Mouse (Mus musculus) CH12.LX (cell line): ENCODE results near the gene Ric8b. TPM values are rescaled to one million over a fixed set of nuclear protein-coding genes. Genes with fewer than 3 reads are reported as not detected.

Experiments
- DNase-seq: peaks from one replicate; pipeline ENCODE4 v3.0.0-alpha.2; 2013; ENCODE audit errors: extremely low read depth
- H3K27ac ChIP-seq: 2 replicates; pipeline ENCODE4 v1.5.1; 2012; ENCODE audit warnings: low read depth, mild to moderate bottlenecking, control low read depth, moderate library complexity; ENCODE audit not compliant: insufficient read depth
- H3K27me3 ChIP-seq: replicated peaks from 2 replicates; pipeline ENCODE3; 2012; ENCODE audit warnings: inconsistent platforms
- H3K36me3 ChIP-seq, 2 experiments: replicated peaks in 1 of 2; 2 replicates each; pipeline versions ENCODE3 to v1.6.1; 2012; ENCODE audit warnings: inconsistent platforms in 1 of 2, low read length in 1 of 2, mild to moderate bottlenecking in 1 of 2, mixed read lengths in 1 of 2, moderate library complexity in 1 of 2; ENCODE audit not compliant: control insufficient read depth in 1 of 2, insufficient read depth in 1 of 2
- H3K4me1 ChIP-seq, 2 experiments: 2 replicates each; pipeline ENCODE4 v1.6.1; 2012; ENCODE audit warnings: inconsistent platforms in 1 of 2, moderate library complexity in 1 of 2; ENCODE audit not compliant: insufficient read depth in 2 of 2, control insufficient read depth in 1 of 2
- H3K4me2 ChIP-seq: 2 replicates; pipeline ENCODE4 v1.6.1; 2012; ENCODE audit warnings: low read depth, mild to moderate bottlenecking, control low read depth; ENCODE audit not compliant: poor library complexity, insufficient read depth, severe bottlenecking
- H3K4me3 ChIP-seq, 3 experiments: fragments of 150-350 bp in 1 of 3; sonication (generic) in 1 of 3; replicated peaks in 1 of 3; 2 replicates each; pipeline versions ENCODE3 to v1.5.1; 2011 to 2012; ENCODE audit warnings: low read depth in 2 of 3, low read length in 2 of 3, mild to moderate bottlenecking in 2 of 3, moderate library complexity in 2 of 3, control low read depth in 1 of 3, improper control_type of control experiment in 1 of 3, inconsistent platforms in 1 of 3, mixed read lengths in 1 of 3; ENCODE audit not compliant: poor library complexity in 1 of 3
- H3K79me2 ChIP-seq: replicated peaks from 2 replicates; pipeline ENCODE4 v1.6.1; 2012; ENCODE audit warnings: mild to moderate bottlenecking, moderate library complexity; ENCODE audit not compliant: control insufficient read depth, poor library complexity, insufficient read depth, severe bottlenecking; ENCODE audit errors: extremely low read depth
- H3K9ac ChIP-seq: 2 replicates; pipeline ENCODE4 v1.6.1; 2012; ENCODE audit warnings: low read depth, mild to moderate bottlenecking, control low read depth, moderate library complexity; ENCODE audit not compliant: insufficient read depth
- H3K9me3 ChIP-seq: replicated peaks from 2 replicates; pipeline ENCODE3; 2012; ENCODE audit warnings: low read length, inconsistent platforms, mixed read lengths
- BHLHE40 ChIP-seq: IDR thresholded peaks from 2 replicates; pipeline ENCODE4 v1.6.1; 2011; ENCODE audit warnings: mild to moderate bottlenecking, low read depth, low read length, improper control_type of control experiment
- CHD1 ChIP-seq: IDR thresholded peaks from 2 replicates; pipeline ENCODE4 v1.6.1; 2012; ENCODE audit warnings: low read depth, low read length, improper control_type of control experiment, inconsistent platforms
- CHD2 ChIP-seq: IDR thresholded peaks from 2 replicates; pipeline ENCODE4 v1.6.1; 2011; ENCODE audit warnings: low read length, improper control_type of control experiment
- CTCF ChIP-seq, 2 experiments: IDR thresholded peaks in 1 of 2; conservative IDR thresholded peaks in 1 of 2; 2 replicates each; pipeline ENCODE4 v1.5.1; 2011 to 2012; ENCODE audit warnings: low read depth in 2 of 2, low read length in 2 of 2, improper control_type of control experiment in 1 of 2, inconsistent platforms in 1 of 2, mild to moderate bottlenecking in 1 of 2, moderate library complexity in 1 of 2
- E2F4 ChIP-seq: IDR thresholded peaks from 2 replicates; pipeline ENCODE4 v1.6.1; 2011; ENCODE audit warnings: low read depth, low read length, improper control_type of control experiment; ENCODE audit not compliant: insufficient replicate concordance
- ELF1 ChIP-seq: IDR thresholded peaks from 2 replicates; pipeline ENCODE4 v1.6.1; 2014; ENCODE audit warnings: low read depth, mild to moderate bottlenecking, inconsistent platforms, low read length, improper control_type of control experiment
- EP300 ChIP-seq: IDR thresholded peaks from 2 replicates; pipeline ENCODE4 v1.6.1; 2011; ENCODE audit warnings: low read length, improper control_type of control experiment
- ETS1 ChIP-seq: conservative IDR thresholded peaks from 2 replicates; pipeline ENCODE4 v1.6.1; 2012; ENCODE audit warnings: low read depth, mild to moderate bottlenecking, inconsistent platforms, low read length, improper control_type of control experiment, moderate library complexity
- GABPA ChIP-seq: IDR thresholded peaks from 2 replicates; pipeline ENCODE4 v1.6.1; 2012; ENCODE audit warnings: low read depth, low read length, improper control_type of control experiment, inconsistent platforms; ENCODE audit not compliant: insufficient replicate concordance
- IRF4 ChIP-seq: IDR thresholded peaks from 2 replicates; pipeline ENCODE4 v1.6.1; 2014; ENCODE audit warnings: low read depth, mild to moderate bottlenecking, inconsistent platforms, low read length, improper control_type of control experiment
- JUND ChIP-seq: conservative IDR thresholded peaks from 2 replicates; pipeline ENCODE4 v1.6.1; 2011; ENCODE audit warnings: low read depth, low read length, improper control_type of control experiment
- MAFK ChIP-seq: IDR thresholded peaks from 2 replicates; pipeline ENCODE4 v1.6.1; 2011; ENCODE audit warnings: low read length, improper control_type of control experiment; ENCODE audit not compliant: insufficient replicate concordance
- MAZ ChIP-seq: IDR thresholded peaks from 2 replicates; pipeline ENCODE4 v1.6.1; 2012; ENCODE audit warnings: low read depth, mild to moderate bottlenecking, inconsistent platforms, low read length, improper control_type of control experiment, moderate library complexity
- MXI1 ChIP-seq: IDR thresholded peaks from 2 replicates; pipeline ENCODE4 v1.6.1; 2011; ENCODE audit warnings: mild to moderate bottlenecking, low read depth, low read length, improper control_type of control experiment
- MYC ChIP-seq: IDR thresholded peaks from 2 replicates; pipeline ENCODE4 v1.6.1; 2011; ENCODE audit warnings: low read depth, mild to moderate bottlenecking, improper control_type of control experiment, low read length
- NELFE ChIP-seq: IDR thresholded peaks from 2 replicates; pipeline ENCODE4 v1.6.1; 2011; ENCODE audit warnings: low read depth, low read length, improper control_type of control experiment
- POLR2A ChIP-seq: IDR thresholded peaks from 2 replicates; pipeline ENCODE4 v1.6.1; 2011; ENCODE audit warnings: low read depth, mild to moderate bottlenecking, improper control_type of control experiment, low read length
- POLR2AphosphoS2 ChIP-seq: IDR thresholded peaks from 2 replicates; pipeline ENCODE4 v1.6.1; 2011; ENCODE audit warnings: low read depth, low read length, improper control_type of control experiment
- RAD21 ChIP-seq: IDR thresholded peaks from 2 replicates; pipeline ENCODE4 v1.6.1; 2011; ENCODE audit warnings: low read depth, mild to moderate bottlenecking, low read length, improper control_type of control experiment, moderate library complexity
- RCOR1 ChIP-seq: conservative IDR thresholded peaks from 2 replicates; pipeline ENCODE4 v1.6.1; 2012; ENCODE audit warnings: low read depth, mild to moderate bottlenecking, inconsistent platforms, low read length, improper control_type of control experiment
- SIN3A ChIP-seq: IDR thresholded peaks from 2 replicates; pipeline ENCODE4 v1.6.1; 2012; ENCODE audit warnings: low read length, improper control_type of control experiment, inconsistent platforms
- SMC3 ChIP-seq: IDR thresholded peaks from 2 replicates; pipeline ENCODE4 v1.6.1; 2011; ENCODE audit warnings: low read depth, low read length, improper control_type of control experiment
- TBP ChIP-seq: conservative IDR thresholded peaks from 2 replicates; pipeline ENCODE4 v1.6.1; 2011; ENCODE audit warnings: low read depth, low read length, improper control_type of control experiment
- TCF12 ChIP-seq: IDR thresholded peaks from 2 replicates; pipeline ENCODE4 v1.6.1; 2014; ENCODE audit warnings: low read depth, mild to moderate bottlenecking, inconsistent platforms, low read length, improper control_type of control experiment
- UBTF ChIP-seq: IDR thresholded peaks from 2 replicates; pipeline ENCODE4 v1.6.1; 2012; ENCODE audit warnings: low read depth, mild to moderate bottlenecking, inconsistent platforms, low read length, improper control_type of control experiment, moderate library complexity
- USF1 ChIP-seq: IDR thresholded peaks from 2 replicates; pipeline ENCODE4 v1.6.1; 2014; ENCODE audit warnings: low read depth, mild to moderate bottlenecking, inconsistent platforms, low read length, improper control_type of control experiment
- USF2 ChIP-seq: conservative IDR thresholded peaks from 2 replicates; pipeline ENCODE4 v1.6.1; 2011; ENCODE audit warnings: low read depth, low read length, improper control_type of control experiment
- ZC3H11A ChIP-seq: IDR thresholded peaks from 2 replicates; pipeline ENCODE4 v1.6.1; 2012; ENCODE audit warnings: low read depth, mild to moderate bottlenecking, inconsistent platforms, low read length, improper control_type of control experiment
- ZMIZ1 ChIP-seq: IDR thresholded peaks from 2 replicates; pipeline ENCODE4 v1.6.1; 2012; ENCODE audit warnings: low read depth, mild to moderate bottlenecking, inconsistent platforms, low read length, improper control_type of control experiment
- ZNF384 ChIP-seq: IDR thresholded peaks from 2 replicates; pipeline ENCODE4 v1.6.1; 2012; ENCODE audit warnings: low read depth, low read length, improper control_type of control experiment, inconsistent platforms
- dilution Hi-C: fragments of 300-500 bp; cut with MboI; formaldehyde crosslinking; loops from 2 replicates; pipeline ENCODE4 v1.14.3; 2020; ENCODE audit warnings: low sequenced_read_pairs; ENCODE audit not compliant: extremely low pct_unique_long_range_greater_than_20kb, extremely low pct_ligation_motif_present
- in situ Hi-C: fragments of 300-500 bp; cut with MboI; formaldehyde crosslinking; loops from 3 replicates; pipeline ENCODE4 v1.14.3; 2019; ENCODE audit warnings: low sequenced_read_pairs, low pct_ligation_motif_present, low pct_unique_long_range_greater_than_20kb, mixed read lengths
- polyA plus RNA-seq: library from polyadenylated mRNA; unstranded; fragments of >175 nt; gene quantifications from 2 replicates; pipeline ENCODE4 v1.2.1, GENCODE M21; 2012; ENCODE audit warnings: low read depth; ENCODE audit not compliant: insufficient read length
- total RNA-seq, 2 experiments: library from RNA; depleted of rRNA; stranded (reverse); fragments of 300-350 nt in 1 of 2; fragments of >200 nt in 1 of 2; gene quantifications; 2 replicates each; pipeline ENCODE4 v1.2.3; 2012 to 2014

Gene Ric8b
- total and polyA plus RNA-seq, 3 experiments: 4.8 to 9.4 (median 6.3) TPM

- no peak for TF ChIP-seq USF2
- TF ChIP-seq UBTF: no peak
- no peak for TF ChIP-seq MAFK
- TF ChIP-seq TBP: no peak
- no peak for TF ChIP-seq ZMIZ1
- no peak for TF ChIP-seq CHD1
- peak; percentile 80 for TF ChIP-seq SMC3
- no peak for TF ChIP-seq SIN3A
- no peak for TF ChIP-seq MYC
- no peak for TF ChIP-seq EP300
- TF ChIP-seq ETS1: no peak
- no peak for TF ChIP-seq ELF1
- TF ChIP-seq RCOR1: no peak
- peak; percentile 56 for TF ChIP-seq RAD21
- no peak for TF ChIP-seq ZNF384
- no peak for TF ChIP-seq GABPA
- TF ChIP-seq CTCF (conservative IDR thresholded peaks at IDR 0.05 in 1 of 2, IDR thresholded peaks at IDR 0.05 in 1 of 2; ENCODE audit: low read depth in 2 of 2, low read length in 2 of 2): peak; percentile 30 to 74; a peak in 3 of 4 replicates
- TF ChIP-seq BHLHE40: no peak
- TF ChIP-seq NELFE: no peak
- TF ChIP-seq USF1: no peak
- TF ChIP-seq MAZ: no peak
- TF ChIP-seq CHD2: no peak
- TF ChIP-seq JUND: no peak
- TF ChIP-seq POLR2AphosphoS2: no peak
- Histone ChIP-seq H3K36me3 (peaks cover 13 to 86% of the 10 kb centered on the region in 2 experiments), H3K9me3 (no peaks in the 10 kb centered on the region), H3K4me3 (no peak overlapping the region), H3K27ac (no peak overlapping the region), H3K4me2 (no peak overlapping the region), H3K4me1 (no peaks in the 10 kb centered on the region), H3K27me3 (no peaks in the 10 kb centered on the region), H3K79me2 (no peaks in the 10 kb centered on the region), H3K9ac (no peak overlapping the region)
- dilution Hi-C loops (no loop called here), in situ Hi-C loops (no loop called here)
- peak; percentile 45 for DNase-seq
These were observed 96.0 kb downstream of the Ric8b start for GRCm38 (mm10) chr10:85013464-85013863.

- Histone ChIP-seq H3K4me3 (no peak overlapping the region), H3K27me3 (no peaks in the 10 kb centered on the region), H3K4me1 (no peaks in the 10 kb centered on the region), H3K9me3 (no peaks in the 10 kb centered on the region), H3K4me2 (no peak overlapping the region), H3K36me3 (peaks cover 13 to 86% of the 10 kb centered on the region in 2 experiments), H3K27ac (no peak overlapping the region), H3K79me2 (no peaks in the 10 kb centered on the region), H3K9ac (no peak overlapping the region)
- TF ChIP-seq UBTF: no peak
- TF ChIP-seq SIN3A: no peak
- no peak for TF ChIP-seq RCOR1
- no peak for TF ChIP-seq USF2
- no peak for TF ChIP-seq POLR2AphosphoS2
- TF ChIP-seq IRF4: no peak
- no peak for TF ChIP-seq NELFE
- no peak for TF ChIP-seq ZMIZ1
- no peak for TF ChIP-seq EP300
- TF ChIP-seq GABPA: no peak
- no peak for TF ChIP-seq E2F4
- TF ChIP-seq CHD2: no peak
- TF ChIP-seq ZNF384: no peak
- TF ChIP-seq POLR2A: no peak
- TF ChIP-seq ZC3H11A: no peak
- no peak for TF ChIP-seq TCF12
- no peak for TF ChIP-seq CHD1
- no peak for TF ChIP-seq ETS1
- no peak for TF ChIP-seq MYC
- no peak for TF ChIP-seq MXI1
- dilution Hi-C loops: no loop called here
- DNase-seq: no peak
- in situ Hi-C loops: no loop called here
These were observed 96.6 kb downstream of the Ric8b start for GRCm38 (mm10) chr10:85013924-85014428.
